In genomic region chr4:154925413-154925812, GRCm38 (mm10) we compare ENCODE assay signal across 1 mouse cellular context.
TF ChIP-seq lines count a peak whose summit lies in the region.

No protein-coding gene starts in this region.

TF ChIP-seq in ES-E14, 5 proteins besides CTCF, POLR2A, EP300 and RAD21 (continued from another document):
- no peak for TF ChIP-seq ZC3H11A (IDR thresholded peaks at IDR 0.05; ENCODE audit: borderline replicate concordance, low read depth, low read length)
- no peak for TF ChIP-seq ZNF384 (IDR thresholded peaks at IDR 0.05; ENCODE audit: low read depth, low read length)
